Mouse (Mus musculus) liver, embryonic 14.5 days (tissue): Measurements from ENCODE around the gene Tmcc1.

Experiments
- CTCF ChIP-seq: IDR thresholded peaks from 2 replicates; pipeline ENCODE4 v1.5.1; 2016; ENCODE audit warnings: antibody characterized with exemption, low read depth, control low read depth
- EP300 ChIP-seq: IDR thresholded peaks from 2 replicates; pipeline ENCODE4 v1.6.1; 2016; ENCODE audit warnings: antibody characterized with exemption, low read depth

GRCm38 (mm10) chr6:116006731-116007130 lies 186.6 kb downstream of the Tmcc1 start:
- TF ChIP-seq CTCF (no peak), EP300 (no peak)
